Mouse (Mus musculus) mouse trophoblast stem cell (cell line): ENCODE measurements around the gene Dlg1.

Experiments used
- in situ Hi-C, 2 experiments: fragments of 300-500 bp; cut with MseI, MboI; formaldehyde crosslinking; loops; 2 replicates in 1 of 2; 3 replicates in 1 of 2; pipeline ENCODE4 v1.15.1; 2025

The Dlg1 gene

DNA sequence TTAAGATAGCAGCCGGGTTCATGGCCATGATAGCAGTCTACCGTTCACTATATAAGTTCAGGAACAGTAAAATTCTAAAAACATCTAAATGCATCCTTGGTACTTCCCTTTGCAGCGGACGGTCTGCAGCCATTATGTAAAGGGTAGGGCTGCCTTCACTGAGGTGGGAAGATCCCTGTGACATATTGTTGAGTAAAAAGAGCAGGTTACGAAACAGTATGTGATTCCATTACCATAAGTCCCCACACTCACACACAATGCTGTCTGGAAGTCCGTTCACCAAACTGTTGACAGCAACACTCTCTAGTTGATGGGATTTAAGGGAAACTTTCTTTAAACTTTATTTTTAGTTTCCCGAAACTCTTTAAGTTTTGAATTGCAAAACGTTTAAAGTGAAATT, 240.0 kb downstream of the Dlg1 start:
- in situ Hi-C loops = no loop called here

DNA sequence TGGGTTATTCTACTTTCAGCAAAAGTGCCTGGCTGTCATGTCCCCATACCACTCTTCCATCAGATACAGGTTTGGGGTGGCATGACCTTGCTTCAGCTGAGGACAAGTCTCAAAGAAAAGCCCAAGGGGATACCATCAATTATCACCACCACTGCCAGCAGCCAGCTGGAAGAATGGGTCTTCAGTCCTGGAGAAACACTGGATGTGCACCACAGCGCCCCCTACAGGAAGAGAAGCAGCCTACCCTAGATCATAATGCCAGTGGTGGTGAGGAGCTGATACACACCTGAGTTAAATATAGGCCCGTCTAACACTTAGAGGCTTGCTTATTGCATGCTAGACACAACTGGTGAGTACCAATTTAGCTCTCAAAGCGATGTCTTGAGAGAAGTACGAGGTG, 242.1 kb downstream of the Dlg1 start:
- in situ Hi-C loops = no loop called here

DNA sequence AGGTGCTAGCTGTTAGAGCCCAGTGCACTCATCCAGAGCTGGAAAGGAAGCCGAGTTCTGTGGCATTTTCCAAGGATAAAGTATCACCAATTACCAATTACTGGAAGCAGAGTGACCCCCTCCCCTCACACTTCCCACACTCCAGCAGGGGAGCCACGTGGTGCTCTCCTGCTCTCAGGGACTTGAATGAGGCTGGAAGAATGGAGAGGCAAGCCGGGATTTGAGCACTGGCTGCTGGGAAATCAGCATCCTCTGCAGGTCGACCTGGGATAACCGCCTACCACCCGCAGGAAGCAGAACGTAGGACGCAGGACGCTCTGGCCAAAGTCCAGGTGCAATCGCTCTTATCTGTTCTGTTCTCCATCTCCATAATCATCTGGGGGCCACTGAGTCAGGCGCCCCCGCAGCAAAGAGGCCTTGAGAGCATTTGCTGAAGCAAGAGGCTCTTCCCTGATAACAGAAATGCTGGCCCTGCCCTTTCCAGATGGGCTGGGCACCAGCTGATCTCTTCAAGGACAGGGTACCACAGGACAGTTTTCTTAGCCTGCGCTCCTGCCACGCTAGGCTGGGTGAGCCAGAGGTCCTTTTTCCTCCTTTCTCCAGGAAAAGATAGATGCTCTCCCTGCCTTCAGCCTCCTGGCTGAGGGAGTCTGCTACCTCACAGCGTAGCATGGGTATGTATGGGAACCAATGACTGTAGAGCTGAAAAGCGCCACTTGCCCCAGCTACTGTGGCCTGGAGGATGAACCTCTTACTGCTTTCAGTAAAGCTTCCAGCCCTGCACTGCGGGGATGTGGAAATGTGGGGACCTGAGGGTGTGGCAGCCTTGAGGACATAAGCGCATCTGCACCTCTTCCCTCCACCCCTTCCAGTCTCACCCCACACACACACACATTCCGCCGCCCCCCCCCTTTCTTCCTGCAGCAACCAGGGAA, 242.9 kb downstream of the Dlg1 start:
- in situ Hi-C loops = no loop called here

DNA sequence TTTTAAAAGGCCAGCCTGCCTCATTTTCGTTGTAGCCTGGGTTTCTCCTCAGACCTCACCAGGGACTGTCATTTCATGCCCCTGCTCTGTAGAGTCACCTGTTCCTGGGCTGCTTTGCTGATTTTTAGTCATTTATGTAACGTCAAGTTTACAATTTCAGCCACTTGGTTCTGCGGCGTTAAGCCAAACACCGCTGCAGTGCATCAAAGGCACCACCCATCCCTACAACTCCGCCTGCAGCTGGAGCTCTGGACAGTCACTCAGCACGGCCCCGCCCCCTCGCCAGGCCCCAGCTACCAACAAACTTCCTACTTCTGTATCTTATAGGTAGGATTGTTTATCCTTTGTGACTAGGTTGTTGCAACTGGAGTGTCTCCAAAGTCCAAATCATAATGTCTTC, 243.7 kb downstream of the Dlg1 start:
- in situ Hi-C loops = no loop called here

DNA sequence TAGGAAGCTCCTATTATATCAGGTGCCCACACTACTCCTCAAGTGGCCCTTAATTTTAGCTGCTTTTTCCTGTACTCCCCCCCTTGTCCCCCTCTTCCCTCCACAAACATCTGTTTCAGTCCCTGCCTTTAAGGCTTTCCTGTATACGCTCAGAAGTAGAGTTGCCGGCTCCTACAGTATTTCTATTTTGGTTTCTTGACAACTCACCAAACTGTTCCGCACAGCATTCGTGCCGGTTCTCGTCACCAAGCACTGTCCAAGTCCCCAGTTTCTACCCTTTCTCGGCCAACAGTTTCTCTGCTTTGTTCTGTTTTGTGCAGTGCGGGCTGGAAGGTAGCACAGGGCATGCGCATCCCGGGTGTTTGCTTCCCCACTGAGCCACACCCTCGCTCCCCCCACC, 245.7 kb downstream of the Dlg1 start:
- in situ Hi-C loops = no loop called here

DNA sequence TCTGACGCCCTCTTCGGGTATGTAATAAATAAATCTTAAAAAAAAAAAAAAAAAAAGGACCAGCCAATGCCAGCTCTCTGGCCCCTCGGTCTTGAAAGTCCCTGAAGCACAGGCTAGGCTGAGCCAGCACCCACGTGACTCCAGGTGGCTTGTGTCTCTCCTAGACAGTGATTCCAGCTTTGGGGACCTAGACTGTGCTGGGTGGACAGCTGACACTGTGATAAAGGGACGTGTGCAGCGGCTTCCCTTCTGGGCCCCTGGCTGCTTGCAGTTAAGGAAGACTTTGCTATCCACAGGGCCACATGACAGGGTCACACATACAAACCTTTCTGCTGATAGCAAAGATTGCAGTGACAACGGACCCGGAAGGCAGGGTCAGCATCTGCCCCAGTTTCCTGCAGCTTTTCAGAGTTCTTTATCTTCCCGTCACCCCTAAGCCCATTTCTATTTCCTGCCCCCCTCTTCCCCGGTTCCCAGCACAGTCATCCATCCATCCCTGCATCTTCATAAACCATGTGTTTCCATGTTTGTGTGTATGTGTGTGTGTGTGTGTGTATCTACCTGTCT, 247.1 kb downstream of the Dlg1 start:
- in situ Hi-C loops = no loop called here

DNA sequence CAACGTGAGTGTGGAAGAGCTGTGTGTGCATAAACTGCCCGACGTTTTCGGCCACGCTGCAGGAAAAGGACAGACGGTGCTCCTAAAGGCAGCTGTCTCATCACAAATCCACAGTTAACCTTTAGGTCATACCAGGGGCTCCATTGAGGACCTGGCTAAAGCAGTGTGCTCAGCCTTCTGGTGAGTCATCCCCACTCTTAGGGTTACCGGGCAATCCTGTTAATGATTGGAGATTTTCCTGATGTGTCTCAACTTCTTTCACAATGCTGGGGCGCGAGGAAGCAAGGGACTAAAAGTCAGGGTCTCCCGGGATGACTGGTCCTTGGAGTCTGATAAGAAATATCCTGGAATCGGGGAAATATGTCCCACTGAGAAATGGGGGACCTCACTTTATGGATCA, 254.5 kb downstream of the Dlg1 start:
- in situ Hi-C loops = loop anchor here (5.0 kb wide), 1 partner anchor 40 kb away; the partner anchor contains the start of gene Meltf (in 2 of the 2)

DNA sequence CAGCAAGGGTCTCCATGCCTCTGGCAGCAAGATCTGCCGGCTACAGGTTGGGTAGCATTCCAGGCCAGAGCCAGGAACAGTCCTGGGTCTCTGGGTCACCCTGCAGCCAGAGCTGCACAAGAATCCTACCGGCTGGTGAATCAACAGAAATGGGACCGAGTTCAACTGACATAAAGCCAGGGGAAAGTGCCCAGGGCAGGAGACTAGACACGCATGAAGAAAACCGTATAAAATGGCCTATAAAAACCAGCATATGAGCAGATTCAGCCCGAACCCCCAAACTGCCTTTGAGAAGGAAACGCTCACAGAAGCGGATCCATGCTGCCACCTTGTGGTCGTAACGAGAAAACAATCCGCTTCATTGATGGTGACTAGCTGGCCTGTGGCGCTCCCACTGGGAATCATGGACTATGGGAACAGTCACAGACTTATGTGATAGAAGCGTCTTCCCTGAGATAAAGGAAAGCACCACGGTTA, 255.0 kb downstream of the Dlg1 start:
- in situ Hi-C loops = loop anchor here (5.0 kb wide), 1 partner anchor 41 kb away; the partner anchor contains the start of gene Meltf (in 2 of the 2)

DNA sequence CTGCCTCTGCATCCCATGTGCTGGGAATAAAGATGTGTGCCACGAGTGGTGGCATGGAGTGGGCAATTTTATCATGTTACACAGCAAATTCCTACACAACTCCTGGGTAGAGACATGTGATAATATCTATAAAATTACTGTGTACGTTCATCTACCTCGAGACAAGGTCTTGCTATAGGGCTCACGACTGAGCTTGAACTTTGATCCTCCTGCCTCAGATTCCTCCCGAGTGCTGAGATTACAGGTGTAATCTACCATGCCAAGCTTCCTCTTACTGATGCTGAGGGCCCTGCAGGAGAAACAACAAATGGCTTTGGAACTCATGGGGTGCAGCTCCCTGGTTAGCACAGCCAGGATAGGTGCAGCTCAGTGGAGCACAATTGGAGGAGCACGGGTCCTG, 261.1 kb downstream of the Dlg1 start:
- in situ Hi-C loops = no loop called here
